Mouse (Mus musculus) lung, postnatal 0 days (tissue): ENCODE data around the gene Trp53bp1. TPM values are rescaled to one million over a fixed set of nuclear protein-coding genes. Genes with fewer than 3 reads are reported as not detected.
A peak's percentile ranks its signal among the peaks of the same experiment; 100 is the strongest.

Experiments
- ATAC-seq: fragments of 200-750 bp; cut with Nextera tagmentation; 2 replicates; pipeline ENCODE4 v1.8.0; 2017; ENCODE audit warnings: moderate library complexity
- DNase-seq: peaks from one replicate; pipeline ENCODE4 v3.0.0-alpha.2; 2016; ENCODE audit warnings: low spot score
- H3K27ac ChIP-seq: fragments of 300-500 bp; sonication (generic); 2 replicates; pipeline ENCODE4 v1.5.1; 2014; ENCODE audit warnings: antibody characterized with exemption, mild to moderate bottlenecking, low read length, mixed read lengths
- H3K27me3 ChIP-seq: fragments of 300-500 bp; sonication (generic); replicated peaks from 2 replicates; pipeline ENCODE4 v1.6.1; 2014; ENCODE audit warnings: low read length, mixed read lengths; ENCODE audit not compliant: insufficient read depth
- H3K36me3 ChIP-seq: fragments of 300-500 bp; sonication (generic); 2 replicates; pipeline ENCODE4 v1.6.1; 2014; ENCODE audit warnings: low read length, mixed read lengths; ENCODE audit not compliant: insufficient read depth
- H3K4me1 ChIP-seq: fragments of 300-500 bp; sonication (generic); 2 replicates; pipeline ENCODE4 v1.6.1; 2014; ENCODE audit warnings: antibody characterized with exemption, low read depth, low read length, mixed read lengths; ENCODE audit not compliant: insufficient read depth
- H3K4me2 ChIP-seq: fragments of 300-500 bp; sonication (generic); replicated peaks from 2 replicates; pipeline ENCODE4 v1.6.1; 2014; ENCODE audit warnings: low read depth, mild to moderate bottlenecking, low read length, moderate library complexity, mixed read lengths
- H3K4me3 ChIP-seq: fragments of 300-500 bp; sonication (generic); 2 replicates; pipeline ENCODE4 v1.5.1; 2014; ENCODE audit warnings: low read depth, low read length
- H3K9ac ChIP-seq: fragments of 300-500 bp; sonication (generic); replicated peaks from 2 replicates; pipeline ENCODE4 v1.6.1; 2014; ENCODE audit warnings: low read depth, mild to moderate bottlenecking
- H3K9me3 ChIP-seq: fragments of 300-500 bp; sonication (generic); 2 replicates; pipeline ENCODE4 v1.6.1; 2016; ENCODE audit warnings: low read length, mixed read lengths
- CTCF ChIP-seq: IDR thresholded peaks from 2 replicates; pipeline ENCODE4 v1.5.1; 2016; ENCODE audit warnings: antibody characterized with exemption, mild to moderate bottlenecking
- EP300 ChIP-seq: IDR thresholded peaks from 2 replicates; pipeline ENCODE4 v1.6.1; 2016; ENCODE audit warnings: antibody characterized with exemption, mild to moderate bottlenecking, control low read depth
- WGBS: fragments of 180-500 bp; shearing (Covaris S2); extraction: QIAGEN DNeasy Blood & Tissue Kit; methylation state at CpG from one replicate; pipeline ENCODE4 v1.1.7; 2014; 5-methylcytosine and 5-hydroxymethylcytosine counted together
- polyA plus RNA-seq: library from polyadenylated mRNA; unstranded; fragments of >200 nt; fragmentation: Nextera tagmentation; extraction: Ambion mirVana; gene quantifications from 2 replicates; pipeline ENCODE4 v1.2.1, GENCODE M21; 2015

Gene Trp53bp1
- polyA plus RNA-seq, 1 experiment from 2014 or later = 9.8 TPM

GRCm38 (mm10) chr2:121270521-121271235 lies 529 bp downstream of the Trp53bp1 start:
- Histone ChIP-seq H3K9ac (peak overlapping the region; percentile 46), H3K27ac (peak overlapping the region; percentile 52; the same call in 1 of the 2 replicates), H3K4me3 (peak overlapping the region; percentile 84), H3K9me3 (no peaks in the 10 kb centered on the region), H3K4me2 (peak overlapping the region; percentile 50), H3K27me3 (no peaks in the 10 kb centered on the region), H3K36me3 (no peaks in the 10 kb centered on the region), H3K4me1 (no peaks in the 10 kb centered on the region)
- DNase-seq (peak; percentile 52), ATAC-seq (peak; percentile 68)
- no peak for TF ChIP-seq CTCF
- no peak for TF ChIP-seq EP300
- WGBS = 3% methylated on average over 35 of the region's 35 CpGs

GRCm38 (mm10) chr2:121268446-121268845 lies 2.8 kb downstream of the Trp53bp1 start:
- no peak overlapping the region for H3K9ac ChIP-seq
- H3K27ac ChIP-seq = no peak overlapping the region
- DNase-seq = no peak
- no peaks in the 10 kb centered on the region for H3K9me3 ChIP-seq
- 72% methylated on average over 8 of the region's 8 CpGs for WGBS
- no peak for ATAC-seq
- H3K27me3 ChIP-seq = no peaks in the 10 kb centered on the region
- no peaks in the 10 kb centered on the region for H3K4me1 ChIP-seq
- H3K4me2 ChIP-seq = no peak overlapping the region
- no peak overlapping the region for H3K4me3 ChIP-seq
- no peaks in the 10 kb centered on the region for H3K36me3 ChIP-seq
- TF ChIP-seq EP300 (no peak), CTCF (no peak)

GRCm38 (mm10) chr2:121249758-121250157 lies 21.4 kb downstream of the Trp53bp1 start:
- Histone ChIP-seq H3K4me2 (no peak overlapping the region), H3K9ac (no peak overlapping the region), H3K9me3 (no peaks in the 10 kb centered on the region), H3K4me1 (no peaks in the 10 kb centered on the region), H3K4me3 (no peak overlapping the region), H3K36me3 (peaks cover 40% of the 10 kb centered on the region), H3K27me3 (no peaks in the 10 kb centered on the region), H3K27ac (no peak overlapping the region)
- ATAC-seq (no peak), DNase-seq (no peak)
- WGBS = 90% methylated on average over 2 of the region's 2 CpGs
- TF ChIP-seq EP300 (no peak), CTCF (no peak)

GRCm38 (mm10) chr2:121244099-121244498 lies 27.1 kb downstream of the Trp53bp1 start:
- no peaks in the 10 kb centered on the region for H3K27me3 ChIP-seq
- H3K36me3 ChIP-seq = peaks cover 17% of the 10 kb centered on the region; the same call in 1 of the 2 replicates
- H3K4me3 ChIP-seq = no peak overlapping the region
- TF ChIP-seq CTCF = no peak
- TF ChIP-seq EP300 = no peak
- ATAC-seq (no peak), DNase-seq (no peak)
- 92% methylated on average over 5 of the region's 5 CpGs for WGBS
- H3K4me1 ChIP-seq = no peaks in the 10 kb centered on the region
- H3K27ac ChIP-seq = no peak overlapping the region
- no peaks in the 10 kb centered on the region for H3K9me3 ChIP-seq
- no peak overlapping the region for H3K9ac ChIP-seq
- H3K4me2 ChIP-seq = no peak overlapping the region

GRCm38 (mm10) chr2:121239426-121239825 lies 31.8 kb downstream of the Trp53bp1 start:
- TF ChIP-seq CTCF (no peak), EP300 (no peak)
- no peak overlapping the region for H3K27ac ChIP-seq
- ATAC-seq (no peak), DNase-seq (no peak)
- WGBS = 79% methylated on average over 4 of the region's 4 CpGs
- H3K4me1 ChIP-seq = no peaks in the 10 kb centered on the region
- H3K9me3 ChIP-seq = no peaks in the 10 kb centered on the region
- H3K4me2 ChIP-seq = no peak overlapping the region
- no peak overlapping the region for H3K4me3 ChIP-seq
- H3K27me3 ChIP-seq = no peaks in the 10 kb centered on the region
- peaks cover 24% of the 10 kb centered on the region for H3K36me3 ChIP-seq
- H3K9ac ChIP-seq = no peak overlapping the region

- Histone ChIP-seq H3K9me3 (no peaks in the 10 kb centered on the region), H3K4me1 (no peaks in the 10 kb centered on the region), H3K27me3 (no peaks in the 10 kb centered on the region), H3K4me3 (no peak overlapping the region), H3K27ac (no peak overlapping the region), H3K9ac (no peak overlapping the region), H3K36me3 (peaks cover 18% of the 10 kb centered on the region), H3K4me2 (no peak overlapping the region)
- ATAC-seq = no peak
- WGBS = 83% methylated on average over 8 of the region's 8 CpGs
- TF ChIP-seq EP300 = no peak
- no peak for TF ChIP-seq CTCF
- no peak for DNase-seq
Observed at GRCm38 (mm10) chr2:121235460-121236072, 35.6 kb downstream of the Trp53bp1 start.
